Mouse (Mus musculus): Measurements from ENCODE around the gene Kcnj14.

DNA sequence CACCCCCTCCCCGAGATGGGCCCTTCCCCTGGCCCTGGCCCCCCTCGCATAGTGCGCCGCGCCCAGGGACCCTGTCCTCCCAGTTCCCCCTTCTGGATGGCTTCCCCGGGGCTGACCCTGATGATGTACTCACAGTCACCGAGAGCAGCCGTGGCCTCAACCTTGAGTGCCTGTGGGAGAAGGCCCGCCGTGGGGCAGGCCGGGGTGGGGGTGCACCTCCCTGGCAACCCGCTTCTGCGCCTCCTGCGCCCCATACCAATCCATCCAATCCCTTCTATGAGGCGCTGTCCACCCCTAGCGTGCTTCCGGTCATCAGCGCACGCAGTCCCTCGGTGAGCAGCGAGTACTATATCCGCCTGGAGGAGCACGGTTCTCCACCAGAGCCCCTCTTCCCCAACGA, 31.3 kb downstream of the Kcnj14 start:
- TF ChIP-seq GATA1 (IDR thresholded peaks at IDR 0.05; ENCODE audit: borderline replicate concordance, low read length): no peak
- no peak for TF ChIP-seq FLI1 (IDR thresholded peaks at IDR 0.05; ENCODE audit: low read length)
